Mouse (Mus musculus): ENCODE data around the gene Pth1r. TPM values are rescaled to one million over a fixed set of nuclear protein-coding genes. Genes with fewer than 3 reads are reported as not detected.
A peak's percentile ranks its signal among the peaks of the same experiment; 100 is the strongest.

The Pth1r gene
- total RNA-seq (2021) (1 to 10 TPM; 6.0 to 7.0 TPM), polyA plus RNA-seq (2012; rRNA removed) (10.3 and 12.6 TPM in 2 replicates)
- long read RNA-seq, transcript Pth1r-202 (15 exons, 2,219 nt): major isoform, 10 of 14 reads
- long read RNA-seq, partial matches to known transcripts: 1 of 14 reads
- long read RNA-seq, other reads (novel, unspliced or antisense): 3 of 14 reads

DNA sequence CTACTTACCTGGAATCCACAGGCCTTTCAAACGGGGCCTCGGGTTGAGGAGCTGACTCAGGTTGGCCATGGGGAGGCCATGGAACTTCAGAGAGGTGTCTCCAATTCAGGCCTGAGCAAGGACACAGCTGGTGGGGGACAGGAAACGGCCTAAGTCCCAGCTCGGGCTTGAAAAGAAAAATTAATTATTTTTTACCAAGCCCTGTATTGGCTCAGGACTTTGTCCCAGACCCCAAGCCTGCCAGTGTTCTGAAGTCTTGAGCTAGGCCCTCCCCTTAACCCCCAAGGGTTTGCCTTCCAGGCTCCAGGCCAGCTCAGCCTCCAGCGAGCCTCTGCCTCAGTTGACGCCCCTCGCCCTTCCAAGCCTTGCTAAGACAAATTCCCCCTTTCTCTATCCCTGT, at the start of gene Pth1r:
Gene Pth1r, minus strand, starts transcription at position 185 of the 400 bp plus-strand sequence.
- H3K36me3 ChIP-seq (ENCODE audit: control insufficient read depth, insufficient read depth, low read length): no peaks in the 10 kb centered on the region

DNA sequence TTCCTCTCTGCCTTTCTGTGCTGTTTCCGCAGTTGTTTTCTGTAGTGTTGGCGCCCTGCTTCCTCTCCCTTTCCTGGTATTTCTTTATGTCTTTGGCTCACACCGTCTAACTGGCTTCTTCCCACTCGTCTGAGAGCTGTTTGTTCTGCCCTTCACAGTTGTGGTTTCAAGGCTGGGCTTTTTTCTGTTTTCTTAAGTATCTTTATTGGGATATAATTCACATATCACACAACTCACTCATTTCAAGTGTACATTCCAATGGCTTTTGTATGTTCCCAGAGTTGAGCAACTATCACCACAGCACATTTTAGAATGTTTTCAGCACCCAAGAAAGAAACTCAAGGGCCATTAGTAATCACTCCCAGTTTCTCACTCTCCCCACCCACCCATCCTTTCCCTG, 43.5 kb upstream of the Pth1r start:
- H3K27me3 ChIP-seq (ENCODE audit: control insufficient read depth, insufficient read depth, low read length): no peaks in the 10 kb centered on the region
- H3K27ac ChIP-seq: no peak overlapping the region
- no peak for TF ChIP-seq POLR2A (IDR thresholded peaks at IDR 0.05; ENCODE audit: insufficient read depth, low read depth, low read length)
- TF ChIP-seq EP300 (IDR thresholded peaks at IDR 0.05; ENCODE audit: insufficient read depth, low read depth, low read length): no peak
- TF ChIP-seq CTCF (IDR thresholded peaks at IDR 0.05): no peak
- no peaks in the 10 kb centered on the region for H3K36me3 ChIP-seq (ENCODE audit: control insufficient read depth, insufficient read depth, low read length)
- no peaks in the 10 kb centered on the region for H3K4me1 ChIP-seq (ENCODE audit: control insufficient read depth, insufficient read depth, low read length)
- WGBS: 55% methylated on average over 4 of the region's 4 CpGs
- H3K79me2 ChIP-seq (replicated peaks; ENCODE audit: control insufficient read depth, insufficient read depth, low read length): no peaks in the 10 kb centered on the region
- no peak overlapping the region for H3K9ac ChIP-seq (ENCODE audit: low read depth, low read length)
- no peak overlapping the region for H3K4me3 ChIP-seq
- intact Hi-C loops (cut with DNase I): no loop called here
- no peak for DNase-seq

More for the DNA sequence above, at the start of gene Pth1r:
- Histone ChIP-seq H3K4me1 (ENCODE audit: control insufficient read depth, insufficient read depth, low read length) (peaks cover 6% of the 10 kb centered on the region), H3K79me2 (replicated peaks; ENCODE audit: control insufficient read depth, insufficient read depth, low read length) (no peaks in the 10 kb centered on the region), H3K9ac (ENCODE audit: low read depth, low read length) (no peak within 1 kb of the TSS), H3K27me3 (ENCODE audit: control insufficient read depth, insufficient read depth, low read length) (peaks cover 3% of the 10 kb centered on the region; the same call in 1 of the 2 replicates), H3K4me3 (no peak within 1 kb of the TSS), H3K27ac (no peak within 1 kb of the TSS)
- DNase-seq: no peak
- 70% methylated on average over 7 of the region's 7 CpGs for WGBS
- intact Hi-C loops (cut with DNase I): no loop called here
- TF ChIP-seq CTCF (IDR thresholded peaks at IDR 0.05) (no peak), POLR2A (IDR thresholded peaks at IDR 0.05; ENCODE audit: insufficient read depth, low read depth, low read length) (no peak), EP300 (IDR thresholded peaks at IDR 0.05; ENCODE audit: insufficient read depth, low read depth, low read length) (no peak)

DNA sequence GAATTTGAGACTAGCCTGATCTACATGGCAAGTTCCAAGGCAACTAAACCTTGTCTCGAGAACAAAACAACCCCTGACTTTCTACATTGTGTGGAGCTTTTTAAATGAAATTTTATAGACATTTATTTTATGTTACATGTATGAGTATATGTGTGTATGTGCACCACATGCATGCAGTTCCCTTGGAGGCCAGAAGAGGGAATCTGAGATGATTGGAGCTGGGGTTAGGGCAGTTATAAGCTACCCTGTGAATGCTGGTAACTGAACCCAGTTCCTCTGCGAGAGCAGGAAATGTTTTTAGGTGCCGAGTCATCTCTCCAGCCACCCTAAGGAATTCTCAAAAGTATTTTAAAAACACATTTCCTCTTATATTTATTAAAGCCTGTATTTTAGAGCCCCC, 41.2 kb upstream of the Pth1r start:
- Histone ChIP-seq H3K4me1 (ENCODE audit: control insufficient read depth, insufficient read depth, low read length) (no peaks in the 10 kb centered on the region), H3K27me3 (ENCODE audit: control insufficient read depth, insufficient read depth, low read length) (no peaks in the 10 kb centered on the region), H3K36me3 (ENCODE audit: control insufficient read depth, insufficient read depth, low read length) (no peaks in the 10 kb centered on the region), H3K79me2 (replicated peaks; ENCODE audit: control insufficient read depth, insufficient read depth, low read length) (no peaks in the 10 kb centered on the region), H3K27ac (no peak overlapping the region), H3K9ac (ENCODE audit: low read depth, low read length) (no peak overlapping the region), H3K4me3 (no peak overlapping the region)
- WGBS: 81% methylated on average over 3 of the region's 3 CpGs
- no peak for DNase-seq
- intact Hi-C loops (cut with DNase I): loop anchor here (10.0 kb wide), 1 partner anchor 287 kb away; no protein-coding TSS in a partner anchor
- peak; percentile 22; the same call in 1 of the 2 replicates for TF ChIP-seq CTCF (IDR thresholded peaks at IDR 0.05)
- TF ChIP-seq POLR2A (IDR thresholded peaks at IDR 0.05; ENCODE audit: insufficient read depth, low read depth, low read length): no peak

DNA sequence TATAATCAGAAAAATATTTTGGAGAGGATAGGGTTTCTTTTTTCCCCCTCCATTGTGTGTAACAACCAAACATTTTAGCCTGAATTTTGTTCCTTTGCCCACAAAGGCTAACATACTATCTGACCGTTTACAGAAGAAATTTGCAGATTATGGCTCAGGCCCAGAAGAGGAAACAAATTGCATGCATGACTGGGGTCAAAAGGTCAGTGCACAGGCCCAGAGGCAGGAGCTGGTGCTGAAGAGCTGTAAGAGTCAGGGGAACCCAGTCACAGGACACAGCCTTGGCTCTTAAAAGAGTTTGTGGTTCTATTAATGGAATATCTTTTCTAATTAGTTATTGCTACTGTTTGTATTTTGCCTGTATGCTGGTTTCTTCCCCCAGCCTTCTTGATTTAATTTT, 36.7 kb upstream of the Pth1r start:
- H3K79me2 ChIP-seq (replicated peaks; ENCODE audit: control insufficient read depth, insufficient read depth, low read length): no peaks in the 10 kb centered on the region
- H3K27ac ChIP-seq: no peak overlapping the region
- no peak for TF ChIP-seq EP300 (IDR thresholded peaks at IDR 0.05; ENCODE audit: insufficient read depth, low read depth, low read length)
- TF ChIP-seq CTCF (IDR thresholded peaks at IDR 0.05): no peak
- no peak for TF ChIP-seq POLR2A (IDR thresholded peaks at IDR 0.05; ENCODE audit: insufficient read depth, low read depth, low read length)
- no peaks in the 10 kb centered on the region for H3K36me3 ChIP-seq (ENCODE audit: control insufficient read depth, insufficient read depth, low read length)
- no peak overlapping the region for H3K9ac ChIP-seq (ENCODE audit: low read depth, low read length)
- WGBS: 53% methylated on average over 1 of the region's 1 CpGs
- intact Hi-C loops (cut with DNase I): loop anchor here (2.0 to 10.0 kb wide), 4 partner anchors 87 to 341 kb away; no protein-coding TSS in a partner anchor
- no peaks in the 10 kb centered on the region; the same call in 1 of the 2 replicates for H3K4me1 ChIP-seq (ENCODE audit: control insufficient read depth, insufficient read depth, low read length)
- no peaks in the 10 kb centered on the region for H3K27me3 ChIP-seq (ENCODE audit: control insufficient read depth, insufficient read depth, low read length)
- DNase-seq: no peak
- no peak overlapping the region for H3K4me3 ChIP-seq

DNA sequence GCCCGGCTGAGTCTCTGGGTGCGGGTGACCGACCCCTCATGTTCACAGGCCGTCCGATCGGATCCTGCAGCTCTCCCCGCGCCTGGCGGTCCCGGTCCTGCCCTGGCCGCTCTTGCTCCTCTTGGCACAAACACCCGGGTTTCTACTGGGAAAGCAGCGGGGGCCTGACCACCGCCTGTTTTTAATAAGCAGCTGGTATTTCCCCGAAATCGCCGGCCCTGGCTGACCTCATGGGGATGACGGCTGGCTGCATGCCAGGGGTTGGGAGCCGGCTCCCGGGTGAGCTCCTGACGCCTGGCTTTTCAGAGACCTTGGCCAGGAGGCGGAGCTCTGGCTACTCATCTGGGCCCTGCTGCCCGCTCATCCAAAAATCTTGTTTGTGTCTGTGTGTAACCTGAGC, 34.8 kb upstream of the Pth1r start:
- Histone ChIP-seq H3K79me2 (replicated peaks; ENCODE audit: control insufficient read depth, insufficient read depth, low read length) (no peaks in the 10 kb centered on the region), H3K4me1 (ENCODE audit: control insufficient read depth, insufficient read depth, low read length) (no peaks in the 10 kb centered on the region; the same call in 1 of the 2 replicates), H3K4me3 (peak overlapping the region; percentile 47), H3K36me3 (ENCODE audit: control insufficient read depth, insufficient read depth, low read length) (no peaks in the 10 kb centered on the region), H3K27ac (peak overlapping the region; percentile 66), H3K27me3 (ENCODE audit: control insufficient read depth, insufficient read depth, low read length) (no peaks in the 10 kb centered on the region), H3K9ac (ENCODE audit: low read depth, low read length) (peak overlapping the region; percentile 71)
- 2% methylated on average over 23 of the region's 23 CpGs for WGBS
- DNase-seq: peak; percentile 90 to 91
- TF ChIP-seq POLR2A (IDR thresholded peaks at IDR 0.05; ENCODE audit: insufficient read depth, low read depth, low read length) (no peak), EP300 (IDR thresholded peaks at IDR 0.05; ENCODE audit: insufficient read depth, low read depth, low read length) (no peak), CTCF (IDR thresholded peaks at IDR 0.05) (no peak; the same call in 1 of the 2 replicates)
- intact Hi-C loops (cut with DNase I): loop anchor here (1.0 to 10.0 kb wide), 7 partner anchors 49 to 371 kb away; no protein-coding TSS in a partner anchor

DNA sequence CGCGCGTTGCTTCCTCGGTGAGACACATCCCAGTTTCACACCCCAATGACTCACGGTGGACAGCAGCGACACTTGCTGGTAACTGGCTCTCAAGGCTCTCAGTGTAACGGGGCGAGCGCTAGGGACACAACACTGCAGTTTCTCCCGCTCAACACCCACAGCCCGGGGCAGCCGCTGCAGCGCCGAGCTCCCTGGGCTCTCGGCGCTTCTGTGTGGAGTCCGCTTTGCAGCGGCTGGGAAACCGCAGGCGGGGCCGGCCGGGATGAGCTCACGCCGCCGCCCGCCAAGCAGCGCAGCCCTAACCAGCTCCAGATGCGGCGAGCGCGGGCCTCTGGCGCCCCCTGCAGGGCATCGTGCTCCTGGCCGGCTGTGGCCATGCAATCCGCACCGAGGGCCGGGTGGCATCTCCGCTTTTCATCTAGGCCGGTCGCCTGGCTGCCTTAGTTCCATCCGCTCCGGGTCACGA, 34.3 kb upstream of the Pth1r start:
- H3K4me3 ChIP-seq: peak overlapping the region; percentile 47
- peak; percentile 95 to 98 for DNase-seq
- peak overlapping the region; percentile 71 for H3K9ac ChIP-seq (ENCODE audit: low read depth, low read length)
- 1% methylated on average over 43 of the region's 43 CpGs for WGBS
- no peaks in the 10 kb centered on the region; the same call in 1 of the 2 replicates for H3K4me1 ChIP-seq (ENCODE audit: control insufficient read depth, insufficient read depth, low read length)
- intact Hi-C loops (cut with DNase I): loop anchor here (1.0 to 10.0 kb wide), 6 partner anchors 49 to 370 kb away; no protein-coding TSS in a partner anchor
- TF ChIP-seq POLR2A (IDR thresholded peaks at IDR 0.05; ENCODE audit: insufficient read depth, low read depth, low read length) (no peak), CTCF (IDR thresholded peaks at IDR 0.05) (peak; percentile 88), EP300 (IDR thresholded peaks at IDR 0.05; ENCODE audit: insufficient read depth, low read depth, low read length) (0 out of 2 replicates have a peak, but pooled peaks have one; percentile 0)
- no peaks in the 10 kb centered on the region for H3K79me2 ChIP-seq (replicated peaks; ENCODE audit: control insufficient read depth, insufficient read depth, low read length)
- no peaks in the 10 kb centered on the region for H3K36me3 ChIP-seq (ENCODE audit: control insufficient read depth, insufficient read depth, low read length)
- no peaks in the 10 kb centered on the region for H3K27me3 ChIP-seq (ENCODE audit: control insufficient read depth, insufficient read depth, low read length)
- peak overlapping the region; percentile 66 for H3K27ac ChIP-seq

Data from heart, adult 2 months (tissue).